Mouse (Mus musculus) retina, postnatal 7 days (tissue): ENCODE results near the gene Pde4a.
"Not testable (repeated sequence)": the region's sequence is repeated elsewhere in the genome, so short reads cannot be mapped to it uniquely, and the experiment has no call there.

Source experiments
- DNase-seq: peaks from one replicate; pipeline ENCODE4 v3.0.0-alpha.2; 2012; ENCODE audit warnings: low read depth, low spot score

Gene Pde4a

DNA sequence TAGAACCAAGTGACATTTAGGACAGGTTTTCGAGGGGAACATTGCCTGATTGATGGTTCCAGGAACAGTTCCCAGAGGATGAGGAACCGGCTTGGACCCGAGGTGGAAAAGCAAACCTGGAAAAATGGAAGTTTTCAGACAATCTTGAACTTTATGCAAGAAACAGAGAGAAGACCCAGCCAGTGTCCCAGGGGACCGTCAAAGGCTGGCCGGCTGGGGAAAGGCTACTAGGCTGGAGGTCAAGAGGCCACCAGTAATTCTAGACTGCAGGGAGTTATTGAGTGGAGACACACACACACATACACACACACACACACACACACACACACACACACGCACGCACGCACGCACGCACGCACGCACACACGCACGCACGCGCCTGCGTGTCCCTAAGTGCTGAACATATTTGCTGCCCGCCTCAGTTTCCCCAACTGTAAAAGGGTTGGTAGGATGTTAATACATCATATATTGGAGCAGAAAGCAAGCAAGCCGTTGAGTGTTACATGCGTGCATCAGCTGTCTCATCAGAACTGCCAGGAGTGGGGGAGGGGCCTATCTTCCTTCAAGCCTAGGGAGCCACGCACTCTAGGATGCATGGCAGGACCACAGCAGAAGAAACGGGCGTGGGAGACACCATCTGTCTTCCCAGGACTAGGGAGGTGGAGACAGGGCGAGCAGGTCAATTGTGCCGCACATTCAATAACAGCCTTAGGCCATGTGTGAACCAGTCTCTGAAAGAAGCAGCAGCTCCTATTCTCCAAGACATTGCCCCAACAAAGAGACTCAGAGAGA is 50.7 kb downstream of the Pde4a start:
- no peak for DNase-seq

DNA sequence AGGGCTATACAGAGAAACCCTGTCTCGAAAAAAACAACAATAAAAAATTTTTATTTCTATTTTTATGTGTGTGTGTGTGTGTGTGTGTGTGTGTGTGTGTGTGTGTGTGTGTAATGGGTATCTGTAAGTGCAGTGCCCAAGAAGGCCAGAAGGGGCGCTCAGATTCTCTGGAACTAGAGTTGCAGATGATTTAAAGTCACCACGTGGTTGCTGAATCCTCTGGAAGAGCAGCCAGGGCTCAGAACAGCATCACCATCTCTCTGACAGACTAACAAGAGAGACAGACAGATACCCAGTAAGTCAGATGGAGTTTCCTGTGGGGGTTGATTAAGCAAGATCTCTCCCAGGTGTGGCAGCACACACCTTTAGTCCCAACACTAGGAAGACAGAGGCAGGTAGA is 54.3 kb downstream of the Pde4a start:
- no peak for DNase-seq

DNA sequence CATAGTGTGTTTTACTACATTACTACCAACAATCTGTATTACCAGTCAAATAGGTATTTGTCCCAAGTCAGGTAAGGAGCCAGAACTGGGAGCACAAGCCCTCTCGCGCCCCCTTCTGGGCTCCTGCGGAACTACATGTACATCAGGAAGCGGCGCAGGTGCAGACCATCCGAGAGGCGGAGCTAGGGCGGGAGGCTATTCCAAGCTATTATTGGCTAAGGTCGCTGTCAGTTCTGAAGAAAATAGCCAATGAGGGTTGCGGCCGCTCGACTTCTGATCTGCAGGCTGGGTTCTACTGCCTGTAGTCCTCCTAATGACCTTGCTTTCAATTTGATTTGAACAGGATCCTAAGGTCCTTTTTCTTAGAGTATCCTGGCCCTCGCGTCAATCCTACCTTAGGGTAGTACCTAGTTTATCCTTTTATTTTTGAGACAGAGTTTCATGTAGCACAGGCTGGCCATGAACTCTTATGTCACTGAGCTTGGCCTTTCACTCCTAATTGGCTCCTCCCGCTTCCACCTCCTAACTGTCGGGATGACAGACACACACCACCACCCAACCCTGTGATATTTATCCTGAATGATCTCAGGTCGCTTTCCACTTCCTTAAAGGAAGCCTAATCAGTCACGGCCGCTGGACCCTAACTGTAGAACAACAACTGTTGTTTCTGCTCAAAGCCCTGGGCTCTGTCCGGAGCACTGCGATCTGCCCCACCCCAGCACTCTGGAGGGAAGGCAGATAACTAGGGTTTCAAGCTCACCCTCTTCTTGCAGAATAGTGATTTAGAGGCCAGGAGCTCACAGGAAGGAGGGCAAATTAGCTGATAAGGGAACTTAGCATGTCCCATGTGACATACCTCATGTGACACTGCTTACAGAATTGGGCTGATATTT is 55.2 kb downstream of the Pde4a start:
- peak; percentile 84 for DNase-seq

DNA sequence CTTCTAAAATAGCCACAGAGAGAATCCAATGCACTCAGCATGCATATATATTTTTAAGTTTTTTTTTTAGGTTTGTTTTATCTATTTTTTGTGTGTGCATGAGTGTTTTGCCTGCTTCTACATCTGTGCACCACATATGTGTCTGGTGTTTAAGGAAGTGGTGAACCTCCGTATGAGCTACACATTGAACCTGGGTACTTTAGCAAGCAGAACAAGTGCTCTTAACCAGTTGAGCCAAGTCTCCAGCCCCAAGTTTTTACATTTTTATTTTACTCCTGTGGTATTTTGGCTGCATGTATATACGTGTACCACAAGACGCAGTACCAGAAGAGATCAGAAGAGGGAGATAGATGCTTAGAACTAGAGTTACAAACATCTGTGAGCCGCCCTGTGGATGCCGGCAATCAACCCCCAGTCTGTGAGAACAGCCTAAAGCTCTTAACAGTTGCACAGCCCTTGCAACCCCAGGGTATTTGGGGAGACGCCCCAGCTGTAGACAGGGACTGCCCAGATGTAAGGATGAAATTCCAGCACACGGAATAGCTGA is 55.9 kb downstream of the Pde4a start:
- DNase-seq = no peak

DNA sequence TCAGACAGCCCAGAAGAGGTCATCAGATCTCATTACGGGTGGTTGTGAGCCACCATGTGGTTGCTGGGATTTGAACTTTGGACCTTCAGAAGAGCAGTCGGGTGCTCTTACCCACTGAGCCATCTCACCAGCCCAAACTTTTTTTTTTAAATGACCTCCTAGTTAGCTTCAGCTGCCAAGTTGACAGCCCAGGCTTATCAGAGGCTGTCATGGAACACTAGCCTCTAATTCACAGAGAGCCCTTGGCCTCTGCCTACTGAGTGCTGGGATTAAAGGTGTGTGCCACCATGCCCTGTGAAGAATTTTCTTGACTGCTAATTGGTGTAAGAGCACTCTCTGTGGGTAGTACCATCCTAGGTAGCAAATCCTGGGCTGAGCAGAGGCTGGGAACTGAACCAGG is 58.0 kb downstream of the Pde4a start:
- DNase-seq = not testable (repeated sequence)

DNA sequence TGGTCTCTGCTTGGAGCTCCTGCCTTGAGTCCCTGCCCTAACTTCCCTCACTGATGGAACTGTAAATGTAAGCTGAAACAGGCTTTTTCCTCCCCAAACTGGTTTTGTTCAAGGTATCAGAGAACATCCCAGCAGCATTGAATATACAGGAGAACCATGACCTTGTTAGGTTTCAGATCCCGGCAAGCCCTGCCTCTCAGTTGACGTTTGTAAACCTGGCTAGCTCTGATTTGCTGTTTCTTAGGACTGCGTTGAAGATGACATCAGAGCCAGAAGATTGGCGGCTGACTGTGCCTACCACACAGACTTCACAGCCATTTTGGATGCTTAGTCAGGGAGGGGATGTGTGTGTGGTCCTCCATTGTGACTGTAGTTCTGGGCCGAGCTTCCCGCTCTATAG is 58.4 kb downstream of the Pde4a start:
- DNase-seq = no peak

DNA sequence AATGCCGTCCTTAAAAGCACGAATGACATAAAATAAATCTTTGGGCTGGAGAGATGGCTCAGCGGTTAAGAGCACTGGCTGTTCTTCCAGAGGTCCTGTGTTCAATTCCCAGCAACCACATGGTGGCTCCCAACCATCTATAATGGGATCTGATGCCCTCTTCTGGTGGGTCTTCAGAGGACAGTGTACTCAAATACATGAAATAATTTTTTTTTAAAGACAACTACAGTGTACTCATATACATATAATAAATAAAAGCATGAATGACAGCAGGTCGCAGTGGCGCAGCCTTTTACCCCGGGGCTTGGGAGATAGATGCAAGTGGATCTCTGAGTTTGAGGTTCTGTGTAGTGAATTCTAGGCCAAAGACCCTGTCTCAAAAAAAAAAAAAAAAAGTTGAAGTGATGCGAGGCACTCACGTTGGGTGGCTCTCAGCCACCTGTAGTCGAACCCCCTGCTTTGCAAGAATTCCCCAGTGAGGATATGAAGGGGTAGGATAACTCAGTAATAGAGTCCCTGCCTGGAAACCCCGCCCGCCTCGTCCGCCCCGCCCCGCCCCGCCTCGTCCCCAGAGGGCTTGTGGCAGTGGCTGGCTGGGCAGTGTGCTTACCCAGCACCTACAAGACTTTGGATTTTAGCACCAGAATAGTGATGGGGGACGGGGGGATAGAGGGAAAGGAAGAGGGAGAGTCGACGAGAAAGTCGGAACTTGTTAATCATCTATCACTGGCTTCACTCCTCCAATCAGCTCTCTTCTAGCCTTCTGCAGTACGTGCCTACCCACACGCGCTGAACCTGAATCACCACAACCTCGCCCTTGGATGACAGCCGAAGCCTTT is 59.3 kb downstream of the Pde4a start:
- no peak for DNase-seq

DNA sequence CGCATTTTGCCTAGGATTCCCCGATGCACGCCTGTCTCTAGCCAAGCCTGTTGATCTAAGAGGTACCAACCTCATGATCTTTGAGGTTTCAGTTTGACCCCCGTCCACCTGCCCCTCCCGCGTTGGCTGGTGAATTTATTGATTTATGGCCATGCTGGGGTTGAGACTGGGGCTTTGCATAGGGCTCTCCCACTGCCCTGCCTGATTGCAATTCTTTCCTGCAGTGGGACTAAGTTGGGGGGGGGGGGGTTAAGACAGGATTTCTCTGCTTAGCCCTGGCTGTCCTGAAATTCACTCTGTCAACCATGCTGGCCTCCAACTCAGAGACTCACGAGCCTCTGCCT is 59.9 kb downstream of the Pde4a start:
- no peak for DNase-seq

DNA sequence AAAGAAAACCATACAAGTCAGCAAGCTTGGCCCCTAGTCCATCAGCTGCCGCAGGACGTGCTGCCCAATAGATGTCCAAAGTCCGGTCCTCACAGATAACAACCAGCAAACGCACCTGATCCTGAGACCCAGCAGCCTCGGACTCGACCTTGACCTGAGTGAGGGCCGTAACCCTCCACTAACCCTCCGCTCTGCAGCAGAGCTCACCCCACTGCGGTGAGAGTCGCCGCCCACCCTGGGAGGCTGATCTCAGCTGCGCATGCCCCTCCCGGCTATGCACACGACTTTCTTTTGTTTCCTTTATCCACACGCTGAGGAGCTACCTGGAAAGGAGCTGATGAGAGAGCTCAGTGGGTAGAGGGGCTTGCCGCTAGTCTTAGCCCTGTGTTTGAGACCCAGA is 61.8 kb downstream of the Pde4a start:
- no peak for DNase-seq

DNA sequence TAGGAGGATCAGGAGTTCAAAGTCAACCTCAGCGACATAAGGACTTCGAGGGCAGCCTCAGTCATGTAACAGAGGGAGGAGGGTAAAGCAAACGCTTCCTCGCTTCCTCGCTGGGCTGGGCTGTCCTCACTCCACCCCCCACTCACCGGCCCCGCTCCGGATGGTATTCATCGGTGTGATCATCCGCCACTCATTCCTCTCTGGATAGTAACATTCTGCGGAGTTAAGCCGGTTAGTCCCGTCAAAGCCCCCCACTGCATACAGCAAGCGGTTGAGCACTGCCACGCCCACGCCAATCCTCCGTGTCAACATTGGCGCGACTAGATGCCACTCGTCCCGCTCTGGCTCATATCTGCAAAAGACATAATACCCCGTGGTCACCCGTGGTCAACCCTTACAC is 66.0 kb downstream of the Pde4a start:
- no peak for DNase-seq

DNA sequence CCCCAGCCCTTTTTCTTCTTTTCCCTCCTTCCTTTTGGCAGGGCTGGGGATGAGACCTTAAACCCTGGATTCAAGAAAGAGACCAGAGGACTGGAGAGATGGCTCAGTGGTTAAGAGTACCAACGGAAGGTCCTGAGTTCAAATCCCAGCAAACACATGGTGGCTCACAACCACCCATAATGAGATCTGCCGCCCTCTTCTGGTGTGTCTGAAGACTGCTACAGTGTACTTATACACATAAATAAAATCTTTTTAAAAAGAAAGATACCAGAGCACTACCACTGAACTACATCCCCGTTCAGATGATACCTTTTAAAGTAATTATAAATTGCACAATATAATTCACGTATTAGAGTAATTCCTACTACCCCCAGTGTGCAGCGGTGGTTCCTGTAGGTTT is 67.4 kb downstream of the Pde4a start:
- DNase-seq = no peak

DNA sequence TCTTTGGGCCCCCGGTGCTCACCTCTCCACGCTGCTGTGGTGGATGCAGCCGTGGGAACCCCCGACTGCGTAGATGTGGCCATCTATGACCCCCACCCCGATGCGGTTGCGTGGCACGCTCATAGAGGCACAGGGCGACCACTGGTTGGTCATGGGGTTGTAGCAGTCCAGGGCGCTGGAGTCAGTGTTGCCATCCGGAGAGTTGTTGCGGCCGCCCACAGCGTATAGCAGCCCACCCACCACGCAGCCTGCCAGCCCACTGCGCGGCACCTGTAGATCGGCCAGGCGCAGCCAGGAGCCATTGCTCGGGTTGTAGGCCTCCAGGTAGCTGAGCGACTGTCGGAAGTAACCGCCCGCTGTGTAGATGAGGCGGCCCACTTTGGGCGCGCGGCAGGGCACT is 67.9 kb downstream of the Pde4a start:
- DNase-seq = no peak

DNA sequence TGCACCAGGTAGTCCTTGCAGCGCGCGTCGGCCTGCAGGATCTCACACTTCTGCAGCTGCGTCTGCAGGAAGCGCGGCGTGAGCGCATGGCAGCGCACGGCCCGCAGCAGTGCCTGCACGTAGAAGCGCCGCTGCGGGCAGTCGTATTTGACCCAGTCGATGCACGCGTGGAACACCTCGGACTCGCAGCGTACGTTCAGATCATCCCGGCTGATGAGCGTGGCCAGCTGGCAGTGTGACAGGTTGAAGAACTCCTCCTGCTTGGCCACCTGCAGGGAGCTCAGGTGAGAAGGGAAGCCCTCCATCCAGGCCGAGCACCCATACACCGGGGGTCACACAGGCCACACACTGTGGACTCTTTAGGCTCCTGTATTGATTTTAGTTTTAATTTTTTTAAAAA is 68.3 kb downstream of the Pde4a start:
- no peak for DNase-seq

DNA sequence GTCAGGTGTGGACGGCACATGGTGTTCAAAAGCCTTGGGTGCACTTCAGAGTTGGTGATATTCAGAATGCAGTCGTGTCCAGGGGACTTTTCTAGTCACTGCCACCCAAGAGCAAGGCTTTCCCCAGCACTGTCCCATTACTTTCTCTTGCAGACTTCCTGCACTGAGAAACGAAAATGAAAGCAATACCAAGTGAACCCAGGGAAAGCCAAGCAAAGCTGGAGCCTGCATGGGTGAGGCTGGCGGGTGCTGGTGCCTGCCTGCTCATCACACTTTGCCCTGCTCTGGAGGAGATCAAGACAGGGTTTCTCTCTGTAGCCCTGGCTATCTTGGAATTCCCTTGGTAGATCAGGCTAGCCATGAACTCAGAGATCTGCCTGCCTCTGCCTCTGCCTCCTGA is 69.8 kb downstream of the Pde4a start:
- DNase-seq = no peak

DNA sequence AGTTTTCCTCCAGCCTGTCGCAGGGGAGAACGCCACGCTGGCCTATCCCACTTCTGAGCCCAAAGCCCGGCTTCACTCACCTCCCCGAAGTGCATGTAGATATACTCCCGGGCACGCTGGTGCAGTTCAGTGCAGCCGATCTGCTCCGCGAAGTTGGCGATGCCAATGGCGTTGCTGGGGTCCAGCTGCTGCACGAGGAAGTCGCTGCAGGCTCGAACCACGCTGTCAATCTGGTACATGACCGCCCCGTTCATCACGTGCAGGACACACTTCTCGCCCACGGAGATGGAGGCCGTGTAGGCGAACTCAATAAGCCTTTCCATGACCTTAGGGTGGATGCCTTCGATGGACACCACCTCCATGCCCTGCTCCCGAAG is 71.5 kb downstream of the Pde4a start:
- DNase-seq = no peak

DNA sequence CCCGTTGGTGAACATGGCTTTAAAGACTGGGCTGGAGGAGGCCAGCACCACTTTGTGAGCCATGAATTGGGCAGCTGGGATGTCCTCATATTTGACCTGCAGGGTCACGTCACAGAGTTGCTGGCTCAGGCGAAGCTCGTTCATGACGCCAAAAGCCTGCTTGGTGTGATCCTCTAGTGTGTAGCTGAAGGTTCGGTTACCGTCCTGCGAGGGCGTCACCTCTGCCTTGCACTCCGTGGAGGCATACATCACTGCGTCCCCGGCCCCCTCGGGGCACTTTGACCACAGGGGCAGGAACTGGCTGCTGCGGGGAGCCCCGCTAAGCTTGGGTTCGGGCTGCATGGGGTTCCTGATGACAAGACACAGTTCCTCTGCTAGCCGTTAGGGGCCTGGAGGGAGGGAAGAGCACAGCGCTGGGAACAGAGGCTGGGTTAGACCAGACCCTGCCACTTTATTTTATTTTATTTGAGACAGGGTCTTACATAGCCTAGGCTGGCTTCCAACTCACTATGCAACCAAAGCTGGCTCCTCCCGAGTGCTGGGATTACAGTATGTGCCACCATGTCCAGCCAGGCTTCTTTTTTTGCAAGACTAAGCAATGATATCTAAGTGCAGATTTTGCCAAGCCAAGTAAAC is 72.0 kb downstream of the Pde4a start:
- DNase-seq = no peak

DNA sequence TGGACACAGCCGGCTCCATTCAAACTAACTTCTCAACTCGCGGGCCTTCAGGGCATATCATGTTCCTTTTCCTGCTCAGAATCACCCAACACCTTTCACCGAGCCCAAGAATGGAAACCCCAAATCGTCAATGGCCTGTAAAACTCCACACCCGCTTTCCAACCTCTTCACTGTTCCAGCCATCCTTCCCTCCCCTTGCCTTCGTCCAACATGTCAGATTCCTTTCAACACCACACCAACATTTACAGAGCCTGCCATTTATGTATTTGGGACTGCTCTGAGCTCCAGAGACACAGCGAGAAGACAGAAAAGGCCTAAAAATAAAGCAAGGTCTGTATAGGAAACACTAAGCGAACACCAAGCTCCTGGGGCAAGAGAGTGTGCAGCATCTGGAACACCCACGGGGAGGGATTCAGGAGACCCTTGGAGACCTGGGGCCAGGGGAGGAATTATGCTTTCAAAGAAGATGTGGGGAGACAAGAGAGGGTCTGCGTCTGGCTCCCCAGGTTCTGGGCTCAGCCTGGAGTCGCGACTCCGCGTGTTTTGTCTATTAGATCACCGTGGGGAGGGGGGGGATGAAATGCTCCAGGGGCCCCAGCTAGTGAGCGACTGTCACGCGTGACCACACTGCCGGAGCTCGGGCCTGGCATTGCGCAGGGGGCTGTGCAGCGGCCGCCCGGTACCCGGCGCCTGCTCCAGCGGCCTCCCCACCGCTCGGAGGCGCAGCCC is 72.7 kb downstream of the Pde4a start:
- no peak for DNase-seq

DNA sequence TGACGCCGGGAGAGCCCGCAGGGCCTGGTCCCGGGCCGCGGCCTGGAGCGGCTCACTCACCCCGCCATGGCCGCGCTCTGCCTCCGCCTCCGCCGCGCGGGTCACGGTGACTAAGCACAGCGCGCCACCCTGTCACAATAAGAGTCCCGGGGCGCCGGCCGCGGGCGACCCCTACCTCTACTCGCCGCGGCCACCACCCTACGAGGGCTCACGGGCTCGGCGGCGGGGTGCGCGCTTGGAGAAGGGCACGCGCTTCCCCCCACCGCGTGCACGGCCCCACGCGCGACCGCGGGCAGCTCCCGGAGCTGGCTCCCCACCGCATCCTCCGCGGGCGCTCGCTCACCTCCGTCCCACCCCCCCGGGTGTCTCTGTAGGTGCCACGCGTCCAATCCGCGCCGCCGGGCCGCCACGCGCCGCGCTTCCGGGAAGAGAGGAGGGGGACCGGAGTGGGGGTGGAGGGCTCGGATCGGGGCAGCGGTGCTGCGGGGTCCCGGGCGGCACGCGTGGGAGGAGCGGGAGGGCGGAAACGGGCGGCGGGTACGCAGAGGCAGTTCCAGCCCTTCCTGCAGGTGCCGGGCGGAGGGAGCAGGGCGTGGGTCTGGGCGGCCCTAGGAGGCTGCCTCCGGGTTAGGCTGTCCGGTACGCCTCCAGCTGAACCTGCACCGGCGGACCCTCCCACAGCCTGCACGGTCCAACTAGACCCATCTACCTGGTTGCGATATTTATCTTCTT is 73.4 kb downstream of the Pde4a start, which contains the start of gene Keap1:
Keap1 (minus strand) TSS at position 629 of the 732 bp plus-strand sequence.
- peak; percentile 73 for DNase-seq

DNA sequence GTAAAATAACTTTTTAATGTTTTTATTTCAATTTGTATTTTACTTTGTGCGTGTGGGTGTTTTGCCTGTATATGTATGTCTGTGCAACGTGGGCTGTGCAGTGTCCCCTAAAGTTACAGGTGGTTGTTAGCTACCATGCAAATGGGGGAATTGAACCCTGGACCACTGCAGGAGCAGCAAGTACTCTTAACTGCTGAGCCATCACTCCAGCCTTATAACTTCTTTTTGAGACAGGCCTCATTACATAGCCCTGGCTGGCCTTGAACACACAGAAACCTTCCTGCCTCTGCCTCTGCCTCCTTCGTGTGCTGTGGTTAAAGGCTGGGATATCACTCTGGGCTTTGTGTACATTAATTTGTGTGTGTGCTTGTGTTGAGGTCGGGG is 73.9 kb downstream of the Pde4a start:
- no peak for DNase-seq

DNA sequence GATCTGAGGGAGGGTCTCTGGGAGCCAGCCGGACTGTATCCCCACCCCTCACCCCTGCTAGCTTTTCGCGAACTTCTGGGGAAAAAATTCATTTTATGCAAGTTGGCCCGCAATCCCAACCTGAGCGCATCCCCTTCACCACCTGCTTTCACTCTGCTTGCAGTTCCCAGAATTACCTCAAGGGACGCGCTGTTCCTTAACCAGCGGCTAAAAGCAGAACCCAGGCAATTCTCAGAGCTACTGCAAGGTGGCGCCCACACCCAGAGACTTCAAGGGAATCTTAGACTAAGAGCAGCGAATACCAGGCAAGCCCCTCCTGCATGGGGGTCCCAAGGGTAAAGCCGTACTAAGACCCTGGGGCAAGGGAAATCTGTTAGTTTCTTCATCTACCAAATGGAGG is 75.8 kb downstream of the Pde4a start:
- peak; percentile 84 for DNase-seq
